Mouse (Mus musculus) C2C12 (cell line): ENCODE measurements around the gene Ostc. TPM values are rescaled to one million over a fixed set of nuclear protein-coding genes. Genes with fewer than 3 reads are reported as not detected.

Source experiments
- H3K27me3 ChIP-seq: one replicate; pipeline ENCODE4 v1.6.1; 2011; ENCODE audit not compliant: control insufficient read depth, insufficient read depth, insufficient read length
- H3K36me3 ChIP-seq: one replicate; pipeline ENCODE4 v1.6.1; 2011; ENCODE audit not compliant: control insufficient read depth, insufficient read depth
- H3K4me3 ChIP-seq: one replicate; pipeline ENCODE4 v1.5.1; 2011; ENCODE audit warnings: mild to moderate bottlenecking, control low read depth; ENCODE audit not compliant: poor library complexity, insufficient read depth, severe bottlenecking
- H3K79me2 ChIP-seq: one replicate; pipeline ENCODE4 v1.6.1; 2011; ENCODE audit not compliant: control insufficient read depth, insufficient read depth
- H3K79me3 ChIP-seq: one replicate; pipeline ENCODE4 v1.6.1; 2011; ENCODE audit warnings: low read depth, control low read depth
- H3ac ChIP-seq: one replicate; pipeline ENCODE3; 2011; ENCODE audit warnings: low read depth; ENCODE audit not compliant: control insufficient read depth, insufficient read length
- CEBPB ChIP-seq: IDR thresholded peaks from one replicate; pipeline ENCODE4 v1.6.1; 2011; ENCODE audit warnings: low read depth, mild to moderate bottlenecking, control low read depth, moderate library complexity
- CTCF ChIP-seq: IDR thresholded peaks from one replicate; pipeline ENCODE4 v1.5.1; 2011; ENCODE audit not compliant: control insufficient read depth, insufficient read depth, insufficient read length
- FOSL1 ChIP-seq: IDR thresholded peaks from one replicate; pipeline ENCODE4 v1.8.0; 2011; ENCODE audit warnings: mild to moderate bottlenecking, low read length; ENCODE audit not compliant: poor library complexity, insufficient read depth, severe bottlenecking
- MAX ChIP-seq: IDR thresholded peaks from one replicate; pipeline ENCODE4 v1.6.1; 2011; ENCODE audit warnings: mild to moderate bottlenecking, control low read depth
- MYOD1 ChIP-seq: IDR thresholded peaks from one replicate; pipeline ENCODE4 v1.6.1; 2011; ENCODE audit warnings: low read depth; ENCODE audit not compliant: control insufficient read depth, insufficient read length
- MYOG ChIP-seq: IDR thresholded peaks from one replicate; pipeline ENCODE4 v1.6.1; 2011; ENCODE audit not compliant: control insufficient read depth, insufficient read length; ENCODE audit errors: extremely low read depth
- USF1 ChIP-seq: IDR thresholded peaks from one replicate; pipeline ENCODE4 v1.6.1; 2011; ENCODE audit warnings: low read depth, mild to moderate bottlenecking, control low read depth, moderate library complexity
- polyA plus RNA-seq: library from polyadenylated mRNA; unstranded; fragments of >200 nt; fragmentation: generic; extraction: Trizol; gene quantifications from one replicate; pipeline ENCODE4 v1.2.1, GENCODE M21; 2012; ENCODE audit warnings: missing spikeins

Ostc gene
- polyA plus RNA-seq, 1 experiment, result 198 TPM

- Histone ChIP-seq H3K79me2 (peaks cover 34% of the 10 kb centered on the region), H3ac (no peak overlapping the region), H3K79me3 (peaks cover 25% of the 10 kb centered on the region), H3K27me3 (no peaks in the 10 kb centered on the region), H3K4me3 (no peak overlapping the region), H3K36me3 (peaks cover 44% of the 10 kb centered on the region)
- TF ChIP-seq FOSL1 (no peak), MAX (no peak), CTCF (no peak), CEBPB (no peak), USF1 (no peak), MYOG (no peak), MYOD1 (no peak)
These were observed 17.8 kb upstream of the Ostc start for GRCm38 (mm10) chr3:130727036-130727435.

DNA sequence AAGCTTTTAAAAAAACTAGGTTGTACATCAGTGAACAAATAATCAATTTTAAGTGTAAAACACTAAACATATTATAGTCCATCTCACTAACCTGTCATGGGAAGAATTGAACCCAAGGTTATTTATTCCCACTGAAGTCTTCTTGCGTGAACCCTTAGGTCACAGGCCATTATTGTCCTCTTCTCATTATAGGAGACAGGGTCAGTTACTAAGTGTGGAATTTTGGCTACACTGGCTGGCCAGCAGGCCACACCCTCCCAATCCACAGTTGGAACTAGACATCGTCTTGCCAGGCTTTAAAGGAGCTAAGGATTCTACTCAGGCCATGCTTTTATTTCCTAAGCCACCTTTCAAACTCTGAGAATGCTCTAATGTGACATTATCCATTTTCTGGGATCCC is 16.5 kb upstream of the Ostc start:
- H3K36me3 ChIP-seq, result peaks cover 44% of the 10 kb centered on the region

DNA sequence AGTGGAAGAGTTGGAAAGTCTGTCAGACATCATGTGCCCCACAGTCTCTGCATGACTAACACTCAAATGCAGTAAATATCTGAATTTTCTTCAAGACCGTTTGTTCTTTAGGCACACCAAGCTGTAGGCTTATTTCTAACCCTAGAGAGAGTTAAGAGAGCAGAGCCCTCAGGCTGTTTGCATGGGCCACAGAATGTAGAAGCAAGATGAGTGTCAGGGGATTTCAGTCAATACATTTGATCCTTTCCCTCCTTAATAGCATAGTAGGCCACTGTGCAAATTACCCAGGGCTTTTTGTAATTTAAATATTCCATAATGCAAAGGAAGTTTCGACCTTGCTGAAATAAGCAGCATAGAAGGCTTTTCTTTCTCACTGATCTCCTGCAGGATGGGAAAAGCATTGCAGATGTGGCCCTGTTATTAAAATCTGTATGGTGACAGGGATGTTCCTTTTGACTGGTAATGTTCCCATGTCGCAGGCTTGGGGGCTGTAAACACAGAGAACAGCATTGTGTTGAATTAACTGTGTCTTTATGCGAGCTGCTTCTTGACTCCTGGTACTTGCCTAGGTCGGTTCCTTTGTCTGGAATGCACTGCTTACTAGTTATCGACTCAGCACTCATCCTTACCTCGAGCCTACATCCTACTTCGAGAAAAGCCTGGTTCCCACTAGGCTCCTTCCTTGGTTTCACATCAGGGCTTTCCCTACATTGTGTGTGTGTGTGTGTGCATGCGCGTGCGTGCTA is 13.7 kb upstream of the Ostc start:
- no peaks in the 10 kb centered on the region for H3K27me3 ChIP-seq
- H3K79me2 ChIP-seq, result peaks cover 11% of the 10 kb centered on the region
- TF ChIP-seq CEBPB (no peak), USF1 (no peak), MYOG (no peak), MYOD1 (no peak), CTCF (no peak), FOSL1 (no peak), MAX (no peak)
- no peak overlapping the region for H3K4me3 ChIP-seq
- H3K36me3 ChIP-seq, result peaks cover 30% of the 10 kb centered on the region
- peaks cover 4% of the 10 kb centered on the region for H3K79me3 ChIP-seq
- no peak overlapping the region for H3ac ChIP-seq

More for the DNA sequence above, 16.5 kb upstream of the Ostc start:
- no peak for TF ChIP-seq MAX
- TF ChIP-seq USF1, result no peak
- TF ChIP-seq CTCF, result no peak
- TF ChIP-seq FOSL1, result no peak
- no peak for TF ChIP-seq MYOG
- TF ChIP-seq MYOD1, result no peak
- TF ChIP-seq CEBPB, result no peak
- peaks cover 25% of the 10 kb centered on the region for H3K79me3 ChIP-seq
- no peaks in the 10 kb centered on the region for H3K27me3 ChIP-seq
- H3ac ChIP-seq, result no peak overlapping the region
- no peak overlapping the region for H3K4me3 ChIP-seq
- H3K79me2 ChIP-seq, result peaks cover 34% of the 10 kb centered on the region

DNA sequence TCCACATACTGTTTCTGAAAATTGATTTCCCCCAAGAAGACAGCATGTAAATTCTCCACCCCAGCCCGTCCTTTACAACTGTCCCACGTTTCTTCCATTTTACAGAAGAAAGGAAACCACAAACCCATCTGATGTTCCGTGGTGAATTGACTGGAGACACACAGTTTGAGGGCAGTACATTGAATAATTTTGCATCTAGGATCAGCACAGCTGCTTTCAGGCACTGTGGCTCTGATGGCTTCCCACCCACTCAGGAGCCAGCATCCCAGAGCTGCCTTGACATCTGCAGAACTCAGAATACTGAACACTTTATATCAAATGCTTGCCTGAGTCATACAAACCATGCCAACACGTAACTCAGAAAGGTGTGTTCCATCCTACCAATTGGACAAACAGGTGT is 11.0 kb upstream of the Ostc start:
- H3K27me3 ChIP-seq, result no peaks in the 10 kb centered on the region
- no peaks in the 10 kb centered on the region for H3K79me3 ChIP-seq
- H3K4me3 ChIP-seq, result no peak overlapping the region
- H3ac ChIP-seq, result no peak overlapping the region
- peaks cover 3% of the 10 kb centered on the region for H3K36me3 ChIP-seq
- H3K79me2 ChIP-seq, result no peaks in the 10 kb centered on the region
- TF ChIP-seq FOSL1 (no peak), CTCF (no peak), MYOG (no peak), USF1 (no peak), MAX (no peak), CEBPB (no peak), MYOD1 (no peak)

GRCm38 (mm10) chr3:130718871-130719270 is 9.6 kb upstream of the Ostc start:
- H3ac ChIP-seq, result no peak overlapping the region
- no peaks in the 10 kb centered on the region for H3K79me3 ChIP-seq
- no peak overlapping the region for H3K4me3 ChIP-seq
- no peaks in the 10 kb centered on the region for H3K27me3 ChIP-seq
- TF ChIP-seq FOSL1 (no peak), MYOG (no peak), CTCF (no peak)
- H3K79me2 ChIP-seq, result no peaks in the 10 kb centered on the region
- no peaks in the 10 kb centered on the region for H3K36me3 ChIP-seq

DNA sequence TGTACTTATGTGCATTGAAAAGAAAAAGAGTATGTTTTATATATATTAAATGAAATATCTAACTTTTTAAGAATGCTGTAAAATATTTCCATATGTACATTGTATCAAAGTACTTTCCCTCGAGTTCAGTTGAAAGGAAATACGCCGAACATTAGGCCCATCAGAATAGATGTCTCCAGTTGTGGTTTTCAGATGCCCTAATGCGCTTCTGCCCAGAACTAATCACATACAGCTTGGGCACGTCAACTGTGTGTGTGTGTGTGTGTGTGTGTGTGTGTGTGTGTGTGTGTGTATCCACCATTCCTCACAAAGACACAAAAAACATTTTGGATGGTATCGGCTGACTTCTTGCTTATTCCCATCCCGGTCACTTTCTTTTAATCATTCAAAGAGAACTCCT is 7.3 kb upstream of the Ostc start:
- Histone ChIP-seq H3K4me3 (no peak overlapping the region), H3K79me3 (no peaks in the 10 kb centered on the region), H3K36me3 (no peaks in the 10 kb centered on the region), H3K79me2 (no peaks in the 10 kb centered on the region), H3K27me3 (no peaks in the 10 kb centered on the region), H3ac (no peak overlapping the region)
- no peak for TF ChIP-seq USF1
- no peak for TF ChIP-seq FOSL1
- no peak for TF ChIP-seq MAX
- no peak for TF ChIP-seq MYOD1
- TF ChIP-seq CTCF, result no peak
- TF ChIP-seq CEBPB, result no peak
- no peak for TF ChIP-seq MYOG
